Mouse (Mus musculus): ENCODE measurements around the gene Slc27a5. TPM values are rescaled to one million over a fixed set of nuclear protein-coding genes. Genes with fewer than 3 reads are reported as not detected.
A peak's percentile ranks its signal among the peaks of the same experiment; 100 is the strongest.

Gene Slc27a5
- polyA plus RNA-seq, 1 experiment from 2014 or later: not detected

DNA sequence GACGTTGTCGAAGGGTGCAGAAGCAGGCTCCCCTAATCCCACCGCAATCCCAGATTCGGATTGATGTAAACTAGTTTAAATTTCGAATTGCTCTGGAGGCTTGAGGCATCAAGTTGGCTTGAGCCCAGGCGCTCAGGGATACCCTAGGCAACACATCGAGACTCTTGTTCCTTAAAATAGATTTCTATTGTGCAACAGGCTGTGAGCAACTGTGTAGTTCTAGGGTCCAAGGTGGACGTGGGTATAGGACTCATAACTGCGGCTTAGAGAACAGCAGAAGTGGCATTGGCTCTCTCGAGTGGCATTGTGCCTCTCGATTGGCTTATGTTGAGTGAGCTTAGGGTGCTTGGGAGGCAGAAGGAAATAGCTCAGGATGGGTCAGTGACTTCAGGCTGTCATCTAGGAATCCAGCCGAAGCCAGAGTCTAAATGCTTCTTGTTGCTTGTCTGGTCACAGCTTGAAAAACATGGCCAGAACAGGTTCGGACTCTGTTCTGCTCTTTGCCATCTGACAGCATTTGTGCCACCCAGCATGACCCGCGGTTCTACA is 40.7 kb upstream of the Slc27a5 start:
- peak overlapping the region; percentile 93 for H3K9ac ChIP-seq (replicated peaks; ENCODE audit: low read depth, low read length)
- H3K4me3 ChIP-seq (ENCODE audit: low read depth, low read length): peak overlapping the region; percentile 51
- 22% methylated on average over 15 of the region's 15 CpGs for WGBS
- H3K36me3 ChIP-seq (ENCODE audit: control insufficient read depth, insufficient read depth, low read length): peaks cover 16% of the 10 kb centered on the region
- H3K27me3 ChIP-seq (ENCODE audit: control insufficient read depth, insufficient read depth, low read length): peaks cover 8% of the 10 kb centered on the region; the same call in 1 of the 2 replicates
- no peak for ATAC-seq (ENCODE audit: insufficient number of reproducible peaks, insufficient read depth, low FRiP score, low read depth)
- H3K4me1 ChIP-seq (ENCODE audit: control insufficient read depth, insufficient read depth, low read length): peaks cover 32% of the 10 kb centered on the region
- H3K9me3 ChIP-seq (ENCODE audit: control insufficient read depth, low read depth, low read length): no peaks in the 10 kb centered on the region
- peak overlapping the region; percentile 100 for H3K27ac ChIP-seq (ENCODE audit: low read length)
- peak overlapping the region; percentile 82 for H3K4me2 ChIP-seq (replicated peaks; ENCODE audit: low read depth, low read length)

GRCm38 (mm10) chr7:13037901-13038555 is 40.0 kb upstream of the Slc27a5 start, which contains the start of gene Ube2m:
Gene Ube2m, minus strand, starts transcription at chr7:13038275.
- Histone ChIP-seq H3K27ac (ENCODE audit: low read length) (peak within 1 kb of the TSS; percentile 100), H3K4me3 (ENCODE audit: low read depth, low read length) (peak within 1 kb of the TSS; percentile 51), H3K36me3 (ENCODE audit: control insufficient read depth, insufficient read depth, low read length) (peaks cover 20% of the 10 kb centered on the region), H3K27me3 (ENCODE audit: control insufficient read depth, insufficient read depth, low read length) (peaks cover 4% of the 10 kb centered on the region; the same call in 1 of the 2 replicates), H3K4me2 (replicated peaks; ENCODE audit: low read depth, low read length) (peak within 1 kb of the TSS; percentile 84), H3K4me1 (ENCODE audit: control insufficient read depth, insufficient read depth, low read length) (peaks cover 33% of the 10 kb centered on the region), H3K9me3 (ENCODE audit: control insufficient read depth, low read depth, low read length) (no peaks in the 10 kb centered on the region), H3K9ac (replicated peaks; ENCODE audit: low read depth, low read length) (peak within 1 kb of the TSS; percentile 93)
- under 1% methylated on average over 65 of the region's 65 CpGs for WGBS
- ATAC-seq (ENCODE audit: insufficient number of reproducible peaks, insufficient read depth, low FRiP score, low read depth): peak; percentile 92

GRCm38 (mm10) chr7:13037366-13037765 is 39.4 kb upstream of the Slc27a5 start:
- 0 out of 2 replicates have a peak, but pooled peaks have one; percentile 0 for ATAC-seq (ENCODE audit: insufficient number of reproducible peaks, insufficient read depth, low FRiP score, low read depth)
- no peaks in the 10 kb centered on the region; the same call in 1 of the 2 replicates for H3K27me3 ChIP-seq (ENCODE audit: control insufficient read depth, insufficient read depth, low read length)
- peak overlapping the region; percentile 93 for H3K9ac ChIP-seq (replicated peaks; ENCODE audit: low read depth, low read length)
- peaks cover 33% of the 10 kb centered on the region for H3K4me1 ChIP-seq (ENCODE audit: control insufficient read depth, insufficient read depth, low read length)
- H3K27ac ChIP-seq (ENCODE audit: low read length): peak overlapping the region; percentile 100
- H3K4me2 ChIP-seq (replicated peaks; ENCODE audit: low read depth, low read length): peak overlapping the region; percentile 84
- H3K4me3 ChIP-seq (ENCODE audit: low read depth, low read length): peak overlapping the region; percentile 51
- no peaks in the 10 kb centered on the region for H3K9me3 ChIP-seq (ENCODE audit: control insufficient read depth, low read depth, low read length)
- peaks cover 24% of the 10 kb centered on the region for H3K36me3 ChIP-seq (ENCODE audit: control insufficient read depth, insufficient read depth, low read length)
- WGBS: under 1% methylated on average over 32 of the region's 33 CpGs

DNA sequence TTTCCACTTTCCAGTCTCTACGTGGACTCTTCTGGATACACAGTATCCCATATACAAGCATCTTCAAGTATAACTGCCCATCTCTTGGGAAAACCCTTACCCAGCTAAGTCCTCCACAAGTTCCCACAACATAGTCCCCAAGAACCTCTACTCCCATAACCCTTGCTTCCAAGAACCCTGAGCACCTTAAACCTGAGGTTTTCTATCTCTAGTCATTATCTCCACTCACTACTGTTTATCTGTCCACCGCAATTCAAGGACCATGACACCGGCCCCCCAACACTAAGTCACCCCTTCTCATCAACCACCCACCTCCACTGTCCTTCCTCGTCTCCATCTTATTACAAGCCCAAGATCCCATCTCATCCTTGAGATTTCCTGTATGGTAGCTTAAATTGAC is 38.8 kb upstream of the Slc27a5 start:
- peak overlapping the region; percentile 84 for H3K4me2 ChIP-seq (replicated peaks; ENCODE audit: low read depth, low read length)
- peaks cover 30% of the 10 kb centered on the region for H3K36me3 ChIP-seq (ENCODE audit: control insufficient read depth, insufficient read depth, low read length)
- 30% methylated on average over 4 of the region's 4 CpGs for WGBS
- H3K9ac ChIP-seq (replicated peaks; ENCODE audit: low read depth, low read length): peak overlapping the region; percentile 93
- no peak for ATAC-seq (ENCODE audit: insufficient number of reproducible peaks, insufficient read depth, low FRiP score, low read depth)
- peak overlapping the region; percentile 51 for H3K4me3 ChIP-seq (ENCODE audit: low read depth, low read length)
- no peaks in the 10 kb centered on the region for H3K9me3 ChIP-seq (ENCODE audit: control insufficient read depth, low read depth, low read length)
- H3K4me1 ChIP-seq (ENCODE audit: control insufficient read depth, insufficient read depth, low read length): peaks cover 33% of the 10 kb centered on the region
- H3K27me3 ChIP-seq (ENCODE audit: control insufficient read depth, insufficient read depth, low read length): no peaks in the 10 kb centered on the region
- no peak overlapping the region for H3K27ac ChIP-seq (ENCODE audit: low read length)

- Histone ChIP-seq H3K27ac (ENCODE audit: low read length) (peak overlapping the region; percentile 90; the same call in 1 of the 2 replicates), H3K4me1 (ENCODE audit: control insufficient read depth, insufficient read depth, low read length) (peaks cover 33% of the 10 kb centered on the region), H3K27me3 (ENCODE audit: control insufficient read depth, insufficient read depth, low read length) (no peaks in the 10 kb centered on the region), H3K4me2 (replicated peaks; ENCODE audit: low read depth, low read length) (0 out of 2 replicates have a peak overlapping the region, but pooled peaks have one; percentile 91), H3K9ac (replicated peaks; ENCODE audit: low read depth, low read length) (no peak overlapping the region), H3K36me3 (ENCODE audit: control insufficient read depth, insufficient read depth, low read length) (peaks cover 44% of the 10 kb centered on the region), H3K4me3 (ENCODE audit: low read depth, low read length) (peak overlapping the region; percentile 45; the same call in 1 of the 2 replicates), H3K9me3 (ENCODE audit: control insufficient read depth, low read depth, low read length) (no peaks in the 10 kb centered on the region)
- 83% methylated on average over 17 of the region's 17 CpGs for WGBS
- no peak for ATAC-seq (ENCODE audit: insufficient number of reproducible peaks, insufficient read depth, low FRiP score, low read depth)
Measured at GRCm38 (mm10) chr7:13035211-13035855, 37.3 kb upstream of the Slc27a5 start.

DNA sequence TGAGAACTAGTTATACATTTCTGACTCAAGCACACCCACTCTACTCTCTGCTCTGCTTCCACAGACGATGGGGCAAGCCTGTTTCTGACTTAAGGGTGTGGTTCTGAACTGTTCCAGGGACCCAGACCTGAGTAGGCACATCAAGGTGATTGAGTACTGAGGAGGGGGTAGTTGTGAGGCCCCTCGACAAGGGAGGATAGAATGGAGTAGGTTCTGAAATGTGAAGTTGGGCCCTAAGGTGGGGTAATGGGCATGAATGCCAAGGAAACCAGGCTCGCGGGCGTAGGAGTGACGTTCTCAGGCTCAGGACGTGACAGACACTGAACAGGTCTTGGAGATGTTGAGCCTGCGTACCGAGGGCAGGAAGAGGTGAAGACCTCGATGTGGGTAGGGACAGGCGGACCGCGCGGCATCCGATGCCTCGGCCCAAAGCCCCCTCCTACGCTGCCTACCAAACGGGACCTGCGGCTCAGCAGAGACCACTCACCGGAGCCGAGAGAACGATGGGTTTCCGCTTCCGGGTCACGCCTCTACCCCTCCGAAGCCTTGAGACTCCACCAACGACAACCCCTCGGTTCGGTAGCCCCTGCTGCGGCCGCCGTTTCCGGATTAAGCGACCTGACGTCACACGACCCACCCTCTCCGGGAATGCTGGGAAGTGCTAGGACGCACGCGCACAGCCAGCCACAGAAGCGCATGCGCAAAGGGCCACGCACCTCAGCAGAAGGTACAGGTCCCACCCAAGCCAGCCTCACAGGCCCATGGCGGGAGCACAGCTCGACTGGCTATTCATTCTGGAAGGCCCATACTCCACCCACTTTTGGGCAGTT is 36.4 kb upstream of the Slc27a5 start, which contains the start of gene Chmp2a:
TSS of gene Chmp2a (minus strand) at position 660 of the 830 bp plus-strand sequence.
- peak; percentile 81 for ATAC-seq (ENCODE audit: insufficient number of reproducible peaks, insufficient read depth, low FRiP score, low read depth)
- no peaks in the 10 kb centered on the region for H3K27me3 ChIP-seq (ENCODE audit: control insufficient read depth, insufficient read depth, low read length)
- H3K9me3 ChIP-seq (ENCODE audit: control insufficient read depth, low read depth, low read length): no peaks in the 10 kb centered on the region
- H3K4me3 ChIP-seq (ENCODE audit: low read depth, low read length): peak within 1 kb of the TSS; percentile 45
- H3K9ac ChIP-seq (replicated peaks; ENCODE audit: low read depth, low read length): peak within 1 kb of the TSS; percentile 81
- peak within 1 kb of the TSS; percentile 91 for H3K4me2 ChIP-seq (replicated peaks; ENCODE audit: low read depth, low read length)
- peaks cover 31% of the 10 kb centered on the region for H3K4me1 ChIP-seq (ENCODE audit: control insufficient read depth, insufficient read depth, low read length)
- WGBS: under 1% methylated on average over 45 of the region's 45 CpGs
- peak within 1 kb of the TSS; percentile 90 for H3K27ac ChIP-seq (ENCODE audit: low read length)
- H3K36me3 ChIP-seq (ENCODE audit: control insufficient read depth, insufficient read depth, low read length): peaks cover 53% of the 10 kb centered on the region

GRCm38 (mm10) chr7:13033451-13034147 is 35.6 kb upstream of the Slc27a5 start:
- Histone ChIP-seq H3K27ac (ENCODE audit: low read length) (peak overlapping the region; percentile 90), H3K9me3 (ENCODE audit: control insufficient read depth, low read depth, low read length) (no peaks in the 10 kb centered on the region), H3K9ac (replicated peaks; ENCODE audit: low read depth, low read length) (peak overlapping the region; percentile 81), H3K4me1 (ENCODE audit: control insufficient read depth, insufficient read depth, low read length) (peaks cover 24% of the 10 kb centered on the region), H3K4me2 (replicated peaks; ENCODE audit: low read depth, low read length) (peak overlapping the region; percentile 91), H3K4me3 (ENCODE audit: low read depth, low read length) (peak overlapping the region; percentile 45), H3K36me3 (ENCODE audit: control insufficient read depth, insufficient read depth, low read length) (peaks cover 61% of the 10 kb centered on the region), H3K27me3 (ENCODE audit: control insufficient read depth, insufficient read depth, low read length) (no peaks in the 10 kb centered on the region)
- WGBS: 46% methylated on average over 13 of the region's 13 CpGs
- ATAC-seq (ENCODE audit: insufficient number of reproducible peaks, insufficient read depth, low FRiP score, low read depth): no peak
